Mouse (Mus musculus): ENCODE measurements at regions not wholly inside any gene's neighbourhood (a gene's known extent, or its start where the extent isn't known, plus 50 kb on each side); places are given as distances from the start of the nearest gene placed in this dataset.

DNA sequence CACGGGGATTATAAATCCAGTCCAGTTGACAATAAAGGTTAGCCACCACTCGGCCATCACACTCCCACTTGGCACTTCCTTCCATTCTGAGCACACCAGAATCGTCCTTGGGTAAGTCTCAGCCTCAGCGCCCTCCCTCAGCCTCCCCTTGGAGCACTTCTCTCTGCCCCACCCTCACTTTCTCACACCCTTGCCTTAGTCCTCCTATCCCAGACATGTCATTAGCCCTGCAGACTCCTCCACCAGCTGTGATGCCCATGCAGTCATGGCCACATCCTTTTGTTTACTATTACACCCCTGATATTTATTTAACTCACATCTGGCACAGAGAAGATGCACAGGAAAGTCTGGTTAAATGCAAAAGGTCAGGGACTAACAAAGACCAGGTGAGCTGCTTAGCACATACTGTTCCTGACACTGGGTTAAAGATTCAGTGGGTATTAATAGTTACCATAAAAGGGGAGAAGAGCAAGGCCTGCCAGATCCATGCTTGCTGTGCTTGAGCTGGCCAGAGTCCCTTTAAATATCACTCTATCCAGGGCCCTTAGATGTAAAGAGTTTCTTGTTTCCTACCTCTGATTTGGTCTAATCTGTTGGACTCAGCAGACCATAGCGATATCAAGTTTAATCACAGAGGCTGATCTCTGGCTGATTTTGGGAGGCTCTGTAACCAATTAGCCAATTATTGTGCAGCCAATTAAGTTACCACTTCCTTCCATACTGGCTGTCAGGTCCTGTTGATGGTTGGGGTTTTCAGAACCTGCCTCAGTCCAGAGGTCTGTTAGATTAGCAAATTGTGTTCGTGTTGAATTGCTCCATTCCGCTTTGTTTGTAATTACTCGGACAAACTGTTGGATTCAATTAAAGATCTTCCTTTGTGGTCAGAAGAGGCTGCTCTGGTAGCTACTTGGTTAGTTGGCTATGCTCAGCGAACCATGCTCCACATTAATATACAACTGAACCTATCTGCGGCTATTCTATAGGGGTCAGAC, 518.0 kb upstream of the Tmem132c start:
- no peak for TF ChIP-seq CTCF (IDR thresholded peaks at IDR 0.05; ENCODE audit: extremely low read depth, insufficient read length, insufficient replicate concordance, low read depth, low read length)
- TF ChIP-seq POLR2A (IDR thresholded peaks at IDR 0.05; ENCODE audit: low read depth, low read length): no peak

Data from small intestine, adult 2 months (tissue).